Mouse (Mus musculus) kidney, adult 2 months (tissue): ENCODE measurements around the gene Dhdh. TPM values are rescaled to one million over a fixed set of nuclear protein-coding genes. Genes with fewer than 3 reads are reported as not detected.
A peak's percentile ranks its signal among the peaks of the same experiment; 100 is the strongest.
"Not testable (repeated sequence)": the region's sequence is repeated elsewhere in the genome, so short reads cannot be mapped to it uniquely, and the experiment has no call there.

Source experiments
- DNase-seq: peaks from one replicate; pipeline ENCODE4 v3.0.0; 2021
- H3K27ac ChIP-seq: fragments of 200-500 bp; 2 replicates; pipeline ENCODE4 v1.5.1; 2012; ENCODE audit warnings: low read depth, low read length, control low read depth, inconsistent platforms; ENCODE audit not compliant: insufficient read depth
- H3K27me3 ChIP-seq: fragments of 200-500 bp; replicated peaks from 2 replicates; pipeline ENCODE4 v1.6.1; 2012; ENCODE audit warnings: mild to moderate bottlenecking, moderate library complexity, low read length, inconsistent platforms; ENCODE audit not compliant: control insufficient read depth, insufficient read depth
- H3K36me3 ChIP-seq: fragments of 200-500 bp; 2 replicates; pipeline ENCODE4 v1.6.1; 2012; ENCODE audit warnings: mild to moderate bottlenecking, moderate library complexity, low read length, inconsistent platforms; ENCODE audit not compliant: control insufficient read depth, insufficient read depth
- H3K4me1 ChIP-seq: fragments of 200-500 bp; 2 replicates; pipeline ENCODE4 v1.6.1; 2011; ENCODE audit warnings: low read length; ENCODE audit not compliant: control insufficient read depth, insufficient read depth
- H3K4me3 ChIP-seq: fragments of 200-500 bp; 2 replicates; pipeline ENCODE4 v1.5.1; 2011; ENCODE audit warnings: mild to moderate bottlenecking, low read depth, low read length, control low read depth; ENCODE audit not compliant: insufficient read depth
- CTCF ChIP-seq: fragments of 200-500 bp; conservative IDR thresholded peaks from 2 replicates; pipeline ENCODE4 v1.5.1; 2011; ENCODE audit warnings: low read depth, mild to moderate bottlenecking, control low read depth, low read length, moderate library complexity, mixed read lengths; ENCODE audit not compliant: insufficient read depth, insufficient read length
- POLR2A ChIP-seq: fragments of 200-500 bp; IDR thresholded peaks from one replicate; pipeline ENCODE4 v1.6.1; 2011; ENCODE audit warnings: low read depth, low read length, control low read depth
- WGBS: fragments of 180-500 bp; shearing (Covaris S2); methylation state at CpG from one replicate; pipeline ENCODE4 v1.1.7; 2018; 5-methylcytosine and 5-hydroxymethylcytosine counted together
- polyA plus RNA-seq: library from polyadenylated mRNA; depleted of rRNA; stranded (reverse); fragments of >200 nt; gene quantifications from 2 replicates; pipeline ENCODE4 v1.2.3, GENCODE M21; 2012

The Dhdh gene
- polyA plus RNA-seq, 1 experiment: 6.0 TPM

DNA sequence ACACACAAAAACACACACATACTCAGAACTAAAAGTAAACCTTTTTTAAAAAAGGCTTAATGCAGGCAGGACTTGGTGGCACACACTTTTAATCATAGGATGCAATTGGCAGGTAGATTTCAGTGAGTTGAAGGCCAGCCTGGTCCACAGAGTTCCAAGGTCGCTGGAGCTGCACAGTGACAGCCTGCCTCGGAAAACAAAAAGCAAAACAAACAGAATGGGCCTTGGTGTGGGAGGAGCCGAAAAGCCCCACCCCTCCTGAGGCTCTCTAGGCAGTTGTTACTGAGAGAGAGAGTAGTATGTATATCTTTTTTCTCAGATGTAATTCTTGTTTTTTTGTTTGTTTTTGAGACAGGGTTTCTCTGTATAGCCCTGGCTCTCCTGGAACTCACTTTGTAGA is 2.7 kb upstream of the Dhdh start:
- no peaks in the 10 kb centered on the region for H3K27me3 ChIP-seq
- H3K27ac ChIP-seq: no peak overlapping the region; the same call in 1 of the 2 replicates
- no peak for TF ChIP-seq POLR2A
- no peak for TF ChIP-seq CTCF
- WGBS: 7% methylated on average over 3 of the region's 3 CpGs
- H3K4me1 ChIP-seq: peaks cover 10% of the 10 kb centered on the region
- peak; percentile 72 for DNase-seq
- H3K4me3 ChIP-seq: no peak overlapping the region
- H3K36me3 ChIP-seq: no peaks in the 10 kb centered on the region; the same call in 1 of the 2 replicates

- 50% methylated on average over 9 of the region's 9 CpGs for WGBS
- no peak for DNase-seq
- no peaks in the 10 kb centered on the region for H3K27me3 ChIP-seq
- no peak overlapping the region for H3K4me3 ChIP-seq
- H3K4me1 ChIP-seq: peaks cover 10% of the 10 kb centered on the region
- TF ChIP-seq POLR2A (no peak), CTCF (no peak)
- no peak overlapping the region; the same call in 1 of the 2 replicates for H3K27ac ChIP-seq
- no peaks in the 10 kb centered on the region; the same call in 1 of the 2 replicates for H3K36me3 ChIP-seq
These were observed 2.2 kb upstream of the Dhdh start for GRCm38 (mm10) chr7:45490822-45491221.

- Histone ChIP-seq H3K36me3 (no peaks in the 10 kb centered on the region; the same call in 1 of the 2 replicates), H3K27ac (no peak overlapping the region), H3K27me3 (no peaks in the 10 kb centered on the region), H3K4me1 (peaks cover 10% of the 10 kb centered on the region), H3K4me3 (no peak overlapping the region)
- TF ChIP-seq CTCF (no peak), POLR2A (no peak)
- 83% methylated on average over 7 of the region's 7 CpGs for WGBS
- DNase-seq: no peak
These were observed 973 bp upstream of the Dhdh start for GRCm38 (mm10) chr7:45489578-45489977.

DNA sequence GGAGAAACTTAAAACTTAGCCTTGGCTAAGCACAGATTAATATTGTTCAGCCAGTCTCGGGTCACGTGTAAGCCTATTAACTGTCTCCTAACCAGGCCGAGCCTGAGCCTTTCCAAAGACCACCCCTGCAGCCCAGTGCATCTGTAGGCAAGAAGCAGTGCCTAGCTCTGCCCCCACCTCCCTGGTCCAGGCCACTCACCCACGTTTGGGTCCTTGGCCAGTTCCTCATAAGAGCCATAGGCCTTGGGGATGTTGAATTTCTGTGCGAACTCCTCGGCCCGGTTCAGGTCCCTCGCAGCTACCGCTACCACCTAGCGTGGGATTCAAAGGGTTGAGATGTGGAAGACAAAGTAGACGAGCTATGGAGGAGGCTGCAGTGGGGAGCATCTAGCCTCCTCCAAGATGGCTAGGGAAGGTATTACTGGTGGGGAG is 728 bp downstream of the Dhdh start:
- H3K27ac ChIP-seq: no peak overlapping the region
- WGBS: 72% methylated on average over 11 of the region's 11 CpGs
- TF ChIP-seq CTCF (no peak), POLR2A (no peak)

DNA sequence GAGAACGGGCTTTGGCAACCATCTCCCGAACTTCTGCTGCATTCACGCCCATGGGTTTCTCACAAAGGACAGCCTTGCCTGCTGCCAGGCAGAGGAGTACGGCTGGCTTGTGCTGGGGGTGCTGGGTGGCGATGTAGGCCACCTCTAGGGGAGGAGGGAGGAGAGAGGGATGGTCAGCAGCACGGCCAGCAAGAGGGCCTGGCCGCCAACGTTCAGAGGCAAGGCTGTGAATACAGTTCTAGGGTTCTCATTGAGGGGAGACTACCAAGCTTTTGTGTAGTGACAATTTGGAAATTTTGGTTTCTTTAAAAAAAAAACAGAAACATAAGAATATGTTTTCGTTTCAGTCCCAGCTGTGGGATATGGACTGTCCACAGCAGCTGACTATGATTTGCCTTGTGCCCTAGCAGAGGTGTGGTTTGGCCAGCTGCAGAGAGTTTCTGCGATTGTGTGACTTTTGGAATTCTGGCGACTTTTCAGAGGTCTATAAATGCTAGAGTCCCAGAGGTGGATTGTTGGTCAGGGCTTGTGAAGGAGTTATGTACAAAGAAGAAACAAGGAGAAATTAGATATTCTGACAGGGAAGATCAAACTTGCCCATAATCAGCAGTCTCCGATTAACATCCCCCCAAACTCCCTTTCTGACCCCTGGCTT is 1.7 kb downstream of the Dhdh start, which contains the start of gene Gm45808:
TSS of gene Gm45808 (minus strand) at position 51 of the 655 bp plus-strand sequence.
- peaks cover 10% of the 10 kb centered on the region for H3K4me1 ChIP-seq
- no peak within 1 kb of the TSS for H3K4me3 ChIP-seq
- no peaks in the 10 kb centered on the region for H3K36me3 ChIP-seq
- peak; percentile 56 for DNase-seq
- no peak within 1 kb of the TSS for H3K27ac ChIP-seq
- TF ChIP-seq POLR2A (no peak), CTCF (no peak)
- H3K27me3 ChIP-seq: no peaks in the 10 kb centered on the region
- WGBS: 77% methylated on average over 12 of the region's 12 CpGs

More for the DNA sequence above, 728 bp downstream of the Dhdh start:
- H3K36me3 ChIP-seq: no peaks in the 10 kb centered on the region
- no peak for DNase-seq
- H3K4me1 ChIP-seq: peaks cover 10% of the 10 kb centered on the region
- H3K27me3 ChIP-seq: no peaks in the 10 kb centered on the region
- H3K4me3 ChIP-seq: no peak overlapping the region

GRCm38 (mm10) chr7:45486158-45486557 is 2.4 kb downstream of the Dhdh start:
- H3K4me1 ChIP-seq: peaks cover 8% of the 10 kb centered on the region
- no peak overlapping the region for H3K27ac ChIP-seq
- no peaks in the 10 kb centered on the region for H3K36me3 ChIP-seq
- 78% methylated on average over 7 of the region's 7 CpGs for whole genome bisulfite sequencing
- no peaks in the 10 kb centered on the region for H3K27me3 ChIP-seq
- no peak for TF ChIP-seq POLR2A
- no peak overlapping the region for H3K4me3 ChIP-seq
- no peak for DNase-seq

DNA sequence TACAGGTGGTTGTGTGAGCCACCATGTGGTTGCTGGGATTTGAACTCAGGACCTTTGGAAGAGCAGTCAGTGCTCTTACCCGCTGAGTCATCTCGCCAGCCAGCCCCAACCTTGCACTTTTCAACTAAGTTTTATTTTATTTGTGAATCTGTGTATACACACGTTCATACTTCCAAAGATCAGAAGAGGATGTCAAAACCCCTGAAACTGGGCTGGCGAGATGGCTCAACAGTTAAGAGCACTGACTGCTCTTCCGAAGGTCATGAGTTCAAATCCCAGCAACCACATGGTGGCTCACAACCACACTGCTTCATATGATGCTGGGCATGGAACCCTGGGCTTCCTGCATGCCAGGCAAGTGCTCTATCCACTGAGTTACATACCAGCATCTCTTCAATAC is 3.6 kb downstream of the Dhdh start:
- not testable (repeated sequence) for DNase-seq, H3K27ac ChIP-seq
- 93% methylated on average over 5 of the region's 5 CpGs for WGBS

GRCm38 (mm10) chr7:45482166-45482565 is 6.4 kb downstream of the Dhdh start:
- 94% methylated on average over 1 of the region's 1 CpGs for WGBS
- H3K27ac ChIP-seq: no peak overlapping the region
- no peak overlapping the region for H3K4me3 ChIP-seq
- DNase-seq: no peak
- no peaks in the 10 kb centered on the region for H3K27me3 ChIP-seq
- H3K36me3 ChIP-seq: no peaks in the 10 kb centered on the region
- TF ChIP-seq POLR2A (no peak), CTCF (no peak)
- H3K4me1 ChIP-seq: no peaks in the 10 kb centered on the region; the same call in 1 of the 2 replicates

More for the DNA sequence above, 3.6 kb downstream of the Dhdh start:
- not testable (repeated sequence) for H3K36me3 ChIP-seq, H3K4me3 ChIP-seq, H3K27me3 ChIP-seq, H3K4me1 ChIP-seq
